Mouse (Mus musculus): ENCODE data around the gene Sh2d6.

- no peak for TF ChIP-seq EP300 (IDR thresholded peaks at IDR 0.05; ENCODE audit: low read depth)
- peak; percentile 89 for TF ChIP-seq CTCF (IDR thresholded peaks at IDR 0.05; ENCODE audit: low read depth)
These were observed 44.5 kb upstream of the Sh2d6 start for GRCm38 (mm10) chr6:72566044-72566443.

All from heart, postnatal 0 days (tissue).